Mouse (Mus musculus): ENCODE measurements at regions not wholly inside any gene's neighbourhood (a gene's known extent, or its start where the extent isn't known, plus 50 kb on each side); places are given as distances from the start of the nearest gene placed in this dataset.

GRCm38 (mm10) chr17:87520841-87521240, 74.1 kb upstream of the Calm2 start:
- no peaks in the 10 kb centered on the region for H3K27me3 ChIP-seq (ENCODE audit: insufficient read depth, low read length)
- no peaks in the 10 kb centered on the region for H3K36me3 ChIP-seq (ENCODE audit: insufficient read depth, low read length)
- H3K4me2 ChIP-seq (ENCODE audit: low read length) = no peak overlapping the region
- no peak for ATAC-seq (replicated peaks; ENCODE audit: low FRiP score, low read depth)
- H3K27ac ChIP-seq = no peak overlapping the region
- DNase-seq (ENCODE audit: low spot score) = no peak
- WGBS = 88% methylated on average over 5 of the region's 5 CpGs
- H3K9ac ChIP-seq (ENCODE audit: low read depth, low read length) = no peak overlapping the region
- no peaks in the 10 kb centered on the region for H3K9me3 ChIP-seq (replicated peaks; ENCODE audit: low read length)
- H3K4me3 ChIP-seq (replicated peaks; ENCODE audit: low read depth, low read length) = no peak overlapping the region
- TF ChIP-seq CTCF (IDR thresholded peaks at IDR 0.05; ENCODE audit: low read depth) = no peak
- peaks cover 5% of the 10 kb centered on the region; the same call in 1 of the 2 replicates for H3K4me1 ChIP-seq (replicated peaks; ENCODE audit: insufficient read depth, low read length)

DNA sequence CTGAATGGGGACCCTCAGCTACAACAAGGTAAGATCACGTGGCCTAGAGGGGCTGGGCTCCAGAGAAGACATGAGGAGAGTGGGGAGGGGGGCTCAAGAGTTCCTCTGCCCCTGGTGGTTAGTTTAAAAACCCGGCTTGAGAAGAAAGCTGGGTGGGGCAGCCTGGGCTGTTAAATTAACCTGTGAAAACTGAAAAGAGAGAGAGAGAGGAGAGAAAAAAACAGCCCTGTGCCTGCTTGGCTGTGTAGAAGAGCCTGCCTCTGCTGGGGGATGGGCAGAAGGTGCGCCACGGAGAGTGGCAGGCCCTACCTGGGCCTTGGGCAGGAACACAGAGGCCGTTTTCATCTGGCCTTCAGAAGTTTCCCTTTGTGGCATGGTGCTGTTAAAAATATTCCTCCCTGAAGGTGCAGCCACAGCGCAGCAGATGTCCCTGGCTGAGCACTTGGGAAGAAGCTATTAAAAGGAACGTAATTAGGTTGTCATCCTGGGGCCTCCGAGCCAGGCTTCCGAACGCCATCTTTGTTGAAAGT, 75.0 kb upstream of the Calm2 start:
- peak; percentile 9; the same call in 1 of the 2 replicates for TF ChIP-seq CTCF (IDR thresholded peaks at IDR 0.05; ENCODE audit: low read depth)
- 34% methylated on average over 10 of the region's 10 CpGs for WGBS
- DNase-seq (ENCODE audit: low spot score) = no peak
- Histone ChIP-seq H3K4me1 (replicated peaks; ENCODE audit: insufficient read depth, low read length) (peaks cover 5% of the 10 kb centered on the region; the same call in 1 of the 2 replicates), H3K27ac (no peak overlapping the region), H3K4me3 (replicated peaks; ENCODE audit: low read depth, low read length) (no peak overlapping the region), H3K36me3 (ENCODE audit: insufficient read depth, low read length) (no peaks in the 10 kb centered on the region), H3K9me3 (replicated peaks; ENCODE audit: low read length) (no peaks in the 10 kb centered on the region), H3K9ac (ENCODE audit: low read depth, low read length) (no peak overlapping the region), H3K27me3 (ENCODE audit: insufficient read depth, low read length) (no peaks in the 10 kb centered on the region), H3K4me2 (ENCODE audit: low read length) (no peak overlapping the region)
- ATAC-seq (replicated peaks; ENCODE audit: low FRiP score, low read depth) = no peak

- 26% methylated on average over 8 of the region's 8 CpGs for WGBS
- H3K9me3 ChIP-seq (replicated peaks; ENCODE audit: low read length) = no peaks in the 10 kb centered on the region
- no peaks in the 10 kb centered on the region for H3K36me3 ChIP-seq (ENCODE audit: insufficient read depth, low read length)
- H3K27me3 ChIP-seq (ENCODE audit: insufficient read depth, low read length) = no peaks in the 10 kb centered on the region
- no peak overlapping the region for H3K4me3 ChIP-seq (replicated peaks; ENCODE audit: low read depth, low read length)
- H3K9ac ChIP-seq (ENCODE audit: low read depth, low read length) = no peak overlapping the region
- peak; percentile 20; the same call in 1 of the 2 replicates for ATAC-seq (replicated peaks; ENCODE audit: low FRiP score, low read depth)
- no peak; the same call in 1 of the 2 replicates for TF ChIP-seq CTCF (IDR thresholded peaks at IDR 0.05; ENCODE audit: low read depth)
- H3K4me2 ChIP-seq (ENCODE audit: low read length) = no peak overlapping the region
- no peaks in the 10 kb centered on the region; the same call in 1 of the 2 replicates for H3K4me1 ChIP-seq (replicated peaks; ENCODE audit: insufficient read depth, low read length)
- H3K27ac ChIP-seq = no peak overlapping the region
- DNase-seq (ENCODE audit: low spot score) = peak; percentile 45
Observed at GRCm38 (mm10) chr17:87522500-87523091, 75.9 kb upstream of the Calm2 start.

- Histone ChIP-seq H3K36me3 (ENCODE audit: insufficient read depth, low read length) (no peaks in the 10 kb centered on the region), H3K9me3 (replicated peaks; ENCODE audit: low read length) (no peaks in the 10 kb centered on the region), H3K27me3 (ENCODE audit: insufficient read depth, low read length) (no peaks in the 10 kb centered on the region), H3K4me1 (replicated peaks; ENCODE audit: insufficient read depth, low read length) (no peaks in the 10 kb centered on the region; the same call in 1 of the 2 replicates), H3K4me3 (replicated peaks; ENCODE audit: low read depth, low read length) (no peak overlapping the region), H3K4me2 (ENCODE audit: low read length) (no peak overlapping the region), H3K27ac (no peak overlapping the region), H3K9ac (ENCODE audit: low read depth, low read length) (no peak overlapping the region)
- DNase-seq (ENCODE audit: low spot score) (no peak), ATAC-seq (replicated peaks; ENCODE audit: low FRiP score, low read depth) (no peak)
- no peak for TF ChIP-seq CTCF (IDR thresholded peaks at IDR 0.05; ENCODE audit: low read depth)
- WGBS = 47% methylated on average over 10 of the region's 10 CpGs
Observed at GRCm38 (mm10) chr17:87523643-87524042, 76.9 kb upstream of the Calm2 start.

- no peak for TF ChIP-seq CTCF (IDR thresholded peaks at IDR 0.05; ENCODE audit: low read depth)
- H3K36me3 ChIP-seq (ENCODE audit: insufficient read depth, low read length) = no peaks in the 10 kb centered on the region
- no peak overlapping the region for H3K9ac ChIP-seq (ENCODE audit: low read depth, low read length)
- WGBS = 95% methylated on average over 7 of the region's 7 CpGs
- no peak overlapping the region for H3K4me2 ChIP-seq (ENCODE audit: low read length)
- no peak for ATAC-seq (replicated peaks; ENCODE audit: low FRiP score, low read depth)
- no peaks in the 10 kb centered on the region for H3K27me3 ChIP-seq (ENCODE audit: insufficient read depth, low read length)
- H3K4me1 ChIP-seq (replicated peaks; ENCODE audit: insufficient read depth, low read length) = peaks cover 14% of the 10 kb centered on the region
- DNase-seq (ENCODE audit: low spot score) = no peak
- H3K9me3 ChIP-seq (replicated peaks; ENCODE audit: low read length) = no peaks in the 10 kb centered on the region
- no peak overlapping the region for H3K4me3 ChIP-seq (replicated peaks; ENCODE audit: low read depth, low read length)
- no peak overlapping the region for H3K27ac ChIP-seq
Observed at GRCm38 (mm10) chr17:87527174-87527573, 80.4 kb upstream of the Calm2 start.

DNA sequence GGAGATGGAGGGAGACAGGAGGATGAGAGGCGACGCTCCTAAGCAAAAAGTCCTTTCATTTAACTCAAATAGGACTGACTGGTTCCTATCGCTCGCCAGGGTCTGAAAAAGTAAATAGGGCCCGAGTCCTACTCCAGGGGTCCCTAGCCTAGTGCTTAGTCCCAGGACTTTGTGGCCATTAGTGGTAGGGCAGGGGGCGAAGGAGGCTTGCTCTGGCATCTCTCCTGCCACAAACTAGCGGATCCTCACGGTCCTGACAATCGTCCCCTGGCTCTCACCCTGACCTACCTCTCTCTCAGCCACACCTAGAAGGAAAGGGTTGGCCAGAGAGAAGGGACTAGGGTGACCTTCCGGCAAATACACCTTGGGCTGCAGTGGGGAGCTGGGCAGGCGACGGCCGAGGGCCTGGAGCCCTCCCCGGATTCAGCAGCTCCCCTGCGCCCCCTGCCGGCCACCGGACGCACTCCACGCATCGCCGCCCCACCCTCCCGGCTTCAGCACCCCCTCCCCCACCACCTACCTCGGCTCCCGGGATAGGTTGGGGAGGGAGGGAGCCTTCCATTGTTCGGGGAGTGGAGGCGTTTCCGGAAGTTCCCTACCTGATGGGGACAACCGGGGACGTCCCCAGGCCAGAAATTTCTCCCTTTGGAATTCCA, 83.6 kb upstream of the Calm2 start:
- DNase-seq (ENCODE audit: low spot score) = peak; percentile 88
- H3K27me3 ChIP-seq (ENCODE audit: insufficient read depth, low read length) = no peaks in the 10 kb centered on the region
- H3K27ac ChIP-seq = peak overlapping the region; percentile 0; the same call in 1 of the 2 replicates
- no peaks in the 10 kb centered on the region for H3K9me3 ChIP-seq (replicated peaks; ENCODE audit: low read length)
- H3K4me3 ChIP-seq (replicated peaks; ENCODE audit: low read depth, low read length) = peak overlapping the region; percentile 35
- no peaks in the 10 kb centered on the region for H3K36me3 ChIP-seq (ENCODE audit: insufficient read depth, low read length)
- ATAC-seq (replicated peaks; ENCODE audit: low FRiP score, low read depth) = peak; percentile 86
- TF ChIP-seq CTCF (IDR thresholded peaks at IDR 0.05; ENCODE audit: low read depth) = peak; percentile 83
- peak overlapping the region; percentile 62 for H3K4me2 ChIP-seq (ENCODE audit: low read length)
- WGBS = 18% methylated on average over 27 of the region's 29 CpGs
- H3K9ac ChIP-seq (ENCODE audit: low read depth, low read length) = peak overlapping the region; percentile 32; the same call in 1 of the 2 replicates
- H3K4me1 ChIP-seq (replicated peaks; ENCODE audit: insufficient read depth, low read length) = peaks cover 14% of the 10 kb centered on the region; the same call in 1 of the 2 replicates
